Mouse (Mus musculus) left cerebral cortex, adult 11 months (tissue): ENCODE measurements around the gene Galnt18.
A peak's percentile ranks its signal among the peaks of the same experiment; 100 is the strongest.

ENCODE experiments used
- DNase-seq: peaks from one replicate; pipeline ENCODE4 v3.0.0; 2022; ENCODE audit warnings: low spot score

Galnt18 gene

GRCm38 (mm10) chr7:111713828-111714600 is 65.8 kb downstream of the Galnt18 start:
- no peak for DNase-seq

- DNase-seq = no peak
Observed at GRCm38 (mm10) chr7:111712797-111713196, 67.0 kb downstream of the Galnt18 start.

GRCm38 (mm10) chr7:111711045-111711808 is 68.5 kb downstream of the Galnt18 start:
- no peak for DNase-seq

- DNase-seq = no peak
Observed at GRCm38 (mm10) chr7:111710311-111710710, 69.5 kb downstream of the Galnt18 start.

- DNase-seq = no peak
Observed at GRCm38 (mm10) chr7:111708563-111708962, 71.2 kb downstream of the Galnt18 start.

GRCm38 (mm10) chr7:111702961-111703360 is 76.8 kb downstream of the Galnt18 start:
- no peak for DNase-seq

- DNase-seq = no peak
Observed at GRCm38 (mm10) chr7:111701788-111702187, 78.0 kb downstream of the Galnt18 start.

- DNase-seq = no peak
Observed at GRCm38 (mm10) chr7:111699446-111699845, 80.3 kb downstream of the Galnt18 start.

- no peak for DNase-seq
Observed at GRCm38 (mm10) chr7:111696226-111696625, 83.6 kb downstream of the Galnt18 start.

GRCm38 (mm10) chr7:111694312-111694711 is 85.5 kb downstream of the Galnt18 start:
- no peak for DNase-seq

GRCm38 (mm10) chr7:111692641-111693261 is 87.0 kb downstream of the Galnt18 start:
- peak; percentile 46 for DNase-seq

- DNase-seq = no peak
Observed at GRCm38 (mm10) chr7:111680108-111680507, 99.7 kb downstream of the Galnt18 start.

- no peak for DNase-seq
Observed at GRCm38 (mm10) chr7:111676483-111676882, 103.3 kb downstream of the Galnt18 start.

- no peak for DNase-seq
Observed at GRCm38 (mm10) chr7:111672467-111672866, 107.3 kb downstream of the Galnt18 start.

- no peak for DNase-seq
Observed at GRCm38 (mm10) chr7:111663139-111664073, 116.4 kb downstream of the Galnt18 start.

GRCm38 (mm10) chr7:111658579-111658978 is 121.2 kb downstream of the Galnt18 start:
- no peak for DNase-seq

GRCm38 (mm10) chr7:111655002-111655401 is 124.8 kb downstream of the Galnt18 start:
- DNase-seq = no peak

GRCm38 (mm10) chr7:111654526-111654925 is 125.3 kb downstream of the Galnt18 start:
- no peak for DNase-seq

GRCm38 (mm10) chr7:111644362-111644761 is 135.4 kb downstream of the Galnt18 start:
- no peak for DNase-seq

- no peak for DNase-seq
Observed at GRCm38 (mm10) chr7:111638899-111639298, 140.9 kb downstream of the Galnt18 start.

GRCm38 (mm10) chr7:111638465-111638864 is 141.3 kb downstream of the Galnt18 start:
- no peak for DNase-seq
